ENCODE assay signal across 8 mouse cellular contexts in genomic region chr13:88822332-88822895, GRCm38 (mm10). TPM values are rescaled to one million over a fixed set of nuclear protein-coding genes. Genes with fewer than 3 reads are reported as not detected.
DNase-seq lines count a peak whose midpoint lies in the region; ATAC-seq and TF ChIP-seq lines count a peak whose summit lies in the region.

No protein-coding gene starts in this region.

- H3K4me3 ChIP-seq in gastrocnemius, adult 2 months: peak overlapping the region; percentile 71
- peak overlapping the region; percentile 55 for H3K4me3 ChIP-seq in C2C12 (ENCODE audit: insufficient read depth, poor library complexity, severe bottlenecking)
- H3K4me3 ChIP-seq in forebrain, embryonic 13.5 days: peak overlapping the region; percentile 72
- H3K4me3 ChIP-seq in liver, embryonic 15.5 days (replicated peaks): peak overlapping the region; percentile 47; the same call in 1 of the 2 replicates
- peak overlapping the region; percentile 69 for H3K4me3 ChIP-seq in stomach, embryonic 16.5 days (replicated peaks; ENCODE audit: low read length)

- H3K27ac ChIP-seq in gastrocnemius, adult 2 months: no peak overlapping the region
- H3K27ac ChIP-seq in forebrain, embryonic 13.5 days: 0 out of 2 replicates have a peak overlapping the region, but pooled peaks have one; percentile 78
- H3K27ac ChIP-seq in liver, embryonic 15.5 days (replicated peaks): no peak overlapping the region
- H3K27ac ChIP-seq in stomach, embryonic 16.5 days (ENCODE audit: low read length): no peak overlapping the region

- H3K27me3 ChIP-seq in C2C12 (ENCODE audit: control insufficient read depth, insufficient read depth, insufficient read length): no peaks in the 10 kb centered on the region
- H3K27me3 ChIP-seq in forebrain, embryonic 13.5 days: peaks cover 5% of the 10 kb centered on the region; the same call in 1 of the 2 replicates
- H3K27me3 ChIP-seq in liver, embryonic 15.5 days: peaks cover 36% of the 10 kb centered on the region
- H3K27me3 ChIP-seq in stomach, embryonic 16.5 days (ENCODE audit: control insufficient read depth, insufficient read depth, low read length): no peaks in the 10 kb centered on the region

- H3K79me2 ChIP-seq in C2C12 (ENCODE audit: control insufficient read depth, insufficient read depth): peaks cover 9% of the 10 kb centered on the region

- no peak for TF ChIP-seq CTCF in gastrocnemius, adult 2 months (IDR thresholded peaks at IDR 0.05)
- no peak for TF ChIP-seq CTCF in C2C12 (IDR thresholded peaks at IDR 0.05; ENCODE audit: control insufficient read depth, insufficient read depth, insufficient read length)

- no peaks in the 10 kb centered on the region for H3K79me3 ChIP-seq in C2C12 (ENCODE audit: low read depth)

- H3ac ChIP-seq in C2C12 (ENCODE audit: control insufficient read depth, insufficient read length, low read depth): peak overlapping the region; percentile 92

- peak; percentile 12; the same call in 1 of the 2 replicates for ATAC-seq in forebrain, embryonic 13.5 days
- no peak for ATAC-seq in liver, embryonic 15.5 days (ENCODE audit: insufficient read depth)
- ATAC-seq in stomach, embryonic 16.5 days (ENCODE audit: insufficient read depth, low FRiP score): no peak
- no peak for ATAC-seq in activated CD4-positive, CD25-positive, alpha-beta regulatory T cell, adult 4 months

- DNase-seq in gastrocnemius, adult 2 months: no peak
- no peak for DNase-seq in gastrocnemius, postnatal 10 days
- no peak for DNase-seq in thymus, postnatal 14 days

- whole genome bisulfite sequencing in forebrain, embryonic 13.5 days: 8% methylated on average over 10 of the region's 10 CpGs
- 9% methylated on average over 10 of the region's 10 CpGs for WGBS in liver, embryonic 15.5 days (ENCODE audit: insufficient replicate concordance)
- 23% methylated on average over 10 of the region's 10 CpGs for whole genome bisulfite sequencing in stomach, embryonic 16.5 days

- H3K4me2 ChIP-seq in forebrain, embryonic 13.5 days: peak overlapping the region; percentile 97
- peak overlapping the region; percentile 63; the same call in 1 of the 2 replicates for H3K4me2 ChIP-seq in liver, embryonic 15.5 days
- H3K4me2 ChIP-seq in stomach, embryonic 16.5 days (ENCODE audit: low read depth, low read length): peak overlapping the region; percentile 97

- no peaks in the 10 kb centered on the region for H3K9me3 ChIP-seq in forebrain, embryonic 13.5 days (replicated peaks)
- H3K9me3 ChIP-seq in liver, embryonic 15.5 days (replicated peaks): no peaks in the 10 kb centered on the region
- H3K9me3 ChIP-seq in stomach, embryonic 16.5 days (replicated peaks; ENCODE audit: control insufficient read depth, low read length): no peaks in the 10 kb centered on the region

- peak overlapping the region; percentile 88 for H3K9ac ChIP-seq in forebrain, embryonic 13.5 days
- H3K9ac ChIP-seq in liver, embryonic 15.5 days: no peak overlapping the region
- peak overlapping the region; percentile 80 for H3K9ac ChIP-seq in stomach, embryonic 16.5 days (ENCODE audit: low read length)

- intact Hi-C loops in gastrocnemius, adult 2 months (cut with DNase I): no loop called here

- no peaks in the 10 kb centered on the region for H3K36me3 ChIP-seq in C2C12 (ENCODE audit: control insufficient read depth, insufficient read depth)
- H3K36me3 ChIP-seq in forebrain, embryonic 13.5 days (ENCODE audit: poor library complexity, severe bottlenecking): no peaks in the 10 kb centered on the region
- no peaks in the 10 kb centered on the region for H3K36me3 ChIP-seq in liver, embryonic 15.5 days (replicated peaks)
- no peaks in the 10 kb centered on the region for H3K36me3 ChIP-seq in stomach, embryonic 16.5 days (ENCODE audit: control insufficient read depth, insufficient read depth, low read length)

- peaks cover 13% of the 10 kb centered on the region; the same call in 1 of the 2 replicates for H3K4me1 ChIP-seq in forebrain, embryonic 13.5 days
- H3K4me1 ChIP-seq in liver, embryonic 15.5 days (replicated peaks): no peaks in the 10 kb centered on the region
- H3K4me1 ChIP-seq in stomach, embryonic 16.5 days (ENCODE audit: control insufficient read depth, insufficient read depth, low read length): peaks cover 5% of the 10 kb centered on the region

TF ChIP-seq in C2C12, 6 proteins besides CTCF, POLR2A, EP300 and RAD21:
- no peak for TF ChIP-seq MAX (IDR thresholded peaks at IDR 0.05)
- no peak for TF ChIP-seq USF1 (IDR thresholded peaks at IDR 0.05; ENCODE audit: low read depth)
- TF ChIP-seq MYOD1 (IDR thresholded peaks at IDR 0.05; ENCODE audit: control insufficient read depth, insufficient read length, low read depth): no peak
- TF ChIP-seq FOSL1 (IDR thresholded peaks at IDR 0.05; ENCODE audit: insufficient read depth, low read length, poor library complexity, severe bottlenecking): no peak
- no peak for TF ChIP-seq CEBPB (IDR thresholded peaks at IDR 0.05; ENCODE audit: low read depth)
TF ChIP-seq in C2C12: peak in this region for 0.

RNA-seq across cellular contexts. Expression of gene Edil3, which starts 1.1 kb away (rescaled TPM):
- under 1 TPM; 0.28 to 0.70 TPM for total RNA-seq in gastrocnemius, adult 2 months (2021)
- 1 to 10 TPM in 1 of 2 experiments, under 1 TPM in 1; 0.52 to 1.4 TPM for total RNA-seq in gastrocnemius, postnatal 10 days (2021)
- polyA plus RNA-seq in C2C12 (2012; fragmentation: generic; extraction: Trizol): 3.0 TPM
- 31.1 and 33.5 TPM in 2 replicates for polyA plus RNA-seq in forebrain, embryonic 13.5 days (2015; fragmentation: Nextera tagmentation; extraction: Ambion mirVana)
- 0.17 and 0.25 TPM in 2 replicates for polyA plus RNA-seq in liver, embryonic 15.5 days (2015; fragmentation: Nextera tagmentation; extraction: Ambion mirVana)
- 6.7 and 7.7 TPM in 2 replicates for polyA plus RNA-seq in stomach, embryonic 16.5 days (2015; fragmentation: Nextera tagmentation; extraction: Ambion mirVana)
- polyA plus RNA-seq in activated CD4-positive, CD25-positive, alpha-beta regulatory T cell, adult 4 months (2017; shearing (Covaris generic)): under 1 TPM in 1 of 2 experiments, not detected in 1; 0.18 TPM
